Mouse (Mus musculus) megakaryocyte, embryonic 14.5 days (primary cell): ENCODE results near the gene Zbtb16.

Experiments used
- FLI1 ChIP-seq: IDR thresholded peaks from 2 replicates; pipeline ENCODE4 v1.6.1; 2012; ENCODE audit warnings: low read length, inconsistent platforms, mixed read lengths
- GATA1 ChIP-seq: IDR thresholded peaks from 3 replicates; pipeline ENCODE4 v1.6.1; 2012; ENCODE audit warnings: mixed read lengths, low read length, inconsistent platforms, borderline replicate concordance

- TF ChIP-seq GATA1, result no peak
- no peak for TF ChIP-seq FLI1
These were observed 29.4 kb downstream of the Zbtb16 start for GRCm38 (mm10) chr9:48806591-48806990.
